Mouse (Mus musculus): Measurements from ENCODE around the gene Mas1. TPM values are rescaled to one million over a fixed set of nuclear protein-coding genes. Genes with fewer than 3 reads are reported as not detected.

The Mas1 gene
- polyA plus RNA-seq, 1 experiment = not detected

DNA sequence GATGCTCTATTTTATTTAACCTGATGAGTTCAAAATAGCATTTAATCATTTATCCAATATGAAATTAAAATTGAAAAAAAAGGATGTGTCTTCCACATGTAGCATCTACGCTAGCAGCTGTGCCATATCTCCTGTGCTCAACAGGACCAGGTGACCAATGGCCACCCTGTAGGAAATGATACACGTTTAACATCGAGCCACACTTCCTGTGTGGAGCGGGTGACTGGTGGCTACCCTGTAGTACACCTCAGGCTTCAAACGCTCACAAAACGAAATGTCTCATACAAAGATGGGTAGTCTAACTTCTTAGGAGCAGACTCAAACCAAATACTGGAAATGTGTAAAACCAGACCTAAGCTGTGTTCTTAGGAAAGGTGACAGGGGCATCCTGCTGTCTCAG lies 24.1 kb downstream of the Mas1 start:
- no peak overlapping the region for H3K27ac ChIP-seq (ENCODE audit: insufficient read depth, low read depth, low read length)
- TF ChIP-seq CTCF (IDR thresholded peaks at IDR 0.05; ENCODE audit: insufficient read depth, low read depth, low read length) = no peak
- no peak for TF ChIP-seq POLR2A (IDR thresholded peaks at IDR 0.05; ENCODE audit: insufficient read depth, low read depth, low read length)
- WGBS = 90% methylated on average over 6 of the region's 6 CpGs
- peaks cover 11% of the 10 kb centered on the region; the same call in 1 of the 2 replicates for H3K4me1 ChIP-seq (ENCODE audit: control insufficient read depth, insufficient read depth, low read length)
- no peak overlapping the region for H3K4me3 ChIP-seq (ENCODE audit: insufficient read depth, low read depth, low read length)

DNA sequence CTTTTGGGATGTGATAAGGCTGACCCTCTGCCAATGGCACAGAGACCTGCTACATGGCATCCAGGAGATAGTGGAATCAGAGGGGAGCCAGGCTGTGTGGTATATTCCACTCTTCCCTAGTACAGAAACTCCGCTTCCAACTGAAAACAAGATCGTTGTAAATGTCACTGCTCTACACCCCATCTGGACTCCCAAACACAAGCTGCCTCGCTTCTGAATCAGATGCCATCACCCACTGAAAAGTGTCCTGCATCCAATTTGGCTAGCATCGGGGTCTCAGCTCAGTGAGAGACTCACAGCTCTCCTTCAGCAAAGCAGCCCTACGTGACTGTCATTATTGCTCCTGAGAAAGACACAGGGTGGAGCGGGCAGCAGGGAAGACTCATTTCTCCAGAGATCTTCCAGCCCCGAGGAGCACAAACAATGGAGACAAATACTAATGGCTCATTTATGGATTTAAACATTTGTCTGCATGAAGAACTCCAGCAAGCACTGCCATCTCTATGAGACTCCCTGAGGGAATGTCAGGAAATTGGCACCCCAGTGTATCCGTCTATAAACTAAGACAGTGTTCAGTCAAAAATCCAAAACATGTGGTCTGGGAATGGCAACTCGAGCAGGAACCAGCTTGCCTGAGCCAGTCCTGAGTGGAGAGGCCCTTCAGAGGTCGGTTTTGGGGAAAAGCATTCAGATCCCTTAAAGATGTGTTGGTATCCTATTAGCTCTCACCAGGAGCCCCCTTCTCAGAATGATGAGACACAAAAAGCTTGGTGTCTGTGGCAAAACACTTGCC lies 28.3 kb downstream of the Mas1 start:
- Histone ChIP-seq H3K27ac (ENCODE audit: insufficient read depth, low read depth, low read length) (no peak overlapping the region), H3K4me1 (ENCODE audit: control insufficient read depth, insufficient read depth, low read length) (0 out of 2 replicates have a peak, but pooled peaks cover 2% of the 10 kb centered on the region), H3K4me3 (ENCODE audit: insufficient read depth, low read depth, low read length) (no peak overlapping the region)
- no peak for TF ChIP-seq CTCF (IDR thresholded peaks at IDR 0.05; ENCODE audit: insufficient read depth, low read depth, low read length)
- no peak for TF ChIP-seq POLR2A (IDR thresholded peaks at IDR 0.05; ENCODE audit: insufficient read depth, low read depth, low read length)
- 55% methylated on average over 10 of the region's 10 CpGs for whole genome bisulfite sequencing

DNA sequence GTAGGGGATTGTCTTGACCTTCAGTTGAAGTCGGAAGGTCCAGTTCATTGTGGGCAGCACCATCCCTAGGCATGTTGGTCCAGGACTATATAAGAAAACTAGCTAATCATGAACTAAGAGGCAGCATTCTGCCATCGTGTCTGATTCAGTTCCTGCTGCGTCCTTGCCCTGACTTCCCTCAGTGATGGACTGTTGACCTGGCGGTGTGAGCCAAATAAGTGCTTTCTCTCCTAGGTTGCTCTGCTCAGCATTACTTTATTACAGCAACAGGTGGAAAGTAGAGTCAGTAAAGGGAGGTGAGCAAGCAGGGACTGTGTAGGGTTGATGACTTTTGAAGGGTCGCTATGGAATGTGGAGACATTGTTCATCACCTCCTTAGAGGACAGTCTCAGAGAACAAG lies 32.2 kb downstream of the Mas1 start:
- Histone ChIP-seq H3K27ac (ENCODE audit: insufficient read depth, low read depth, low read length) (no peak overlapping the region), H3K4me1 (ENCODE audit: control insufficient read depth, insufficient read depth, low read length) (no peaks in the 10 kb centered on the region; the same call in 1 of the 2 replicates), H3K4me3 (ENCODE audit: insufficient read depth, low read depth, low read length) (no peak overlapping the region)
- WGBS = 94% methylated on average over 5 of the region's 5 CpGs
- TF ChIP-seq POLR2A (IDR thresholded peaks at IDR 0.05; ENCODE audit: insufficient read depth, low read depth, low read length) (no peak), CTCF (IDR thresholded peaks at IDR 0.05; ENCODE audit: insufficient read depth, low read depth, low read length) (no peak)

DNA sequence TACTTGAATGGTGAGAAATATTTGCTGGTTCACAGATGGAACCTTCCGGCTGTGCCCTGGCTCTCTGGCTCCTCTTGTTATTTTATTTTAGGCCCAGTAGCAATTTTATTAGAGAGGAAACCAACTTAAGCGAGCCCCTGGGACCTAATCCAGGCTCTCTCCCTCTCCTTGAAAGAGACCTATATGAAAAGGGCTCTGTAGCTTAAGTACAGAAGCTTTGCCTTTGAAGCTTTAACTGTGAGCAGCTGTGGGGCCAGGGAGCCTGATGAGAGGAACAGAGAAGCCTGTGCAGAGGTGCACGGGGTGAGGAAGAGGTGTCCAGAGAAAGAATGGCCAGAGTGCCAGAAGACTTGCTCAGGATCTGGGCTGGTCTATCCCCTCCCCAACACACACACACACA lies 33.1 kb downstream of the Mas1 start:
- Histone ChIP-seq H3K4me1 (ENCODE audit: control insufficient read depth, insufficient read depth, low read length) (no peaks in the 10 kb centered on the region; the same call in 1 of the 2 replicates), H3K4me3 (ENCODE audit: insufficient read depth, low read depth, low read length) (no peak overlapping the region), H3K27ac (ENCODE audit: insufficient read depth, low read depth, low read length) (no peak overlapping the region)
- TF ChIP-seq POLR2A (IDR thresholded peaks at IDR 0.05; ENCODE audit: insufficient read depth, low read depth, low read length) (no peak), CTCF (IDR thresholded peaks at IDR 0.05; ENCODE audit: insufficient read depth, low read depth, low read length) (no peak)
- WGBS = 63% methylated on average over 3 of the region's 3 CpGs

DNA sequence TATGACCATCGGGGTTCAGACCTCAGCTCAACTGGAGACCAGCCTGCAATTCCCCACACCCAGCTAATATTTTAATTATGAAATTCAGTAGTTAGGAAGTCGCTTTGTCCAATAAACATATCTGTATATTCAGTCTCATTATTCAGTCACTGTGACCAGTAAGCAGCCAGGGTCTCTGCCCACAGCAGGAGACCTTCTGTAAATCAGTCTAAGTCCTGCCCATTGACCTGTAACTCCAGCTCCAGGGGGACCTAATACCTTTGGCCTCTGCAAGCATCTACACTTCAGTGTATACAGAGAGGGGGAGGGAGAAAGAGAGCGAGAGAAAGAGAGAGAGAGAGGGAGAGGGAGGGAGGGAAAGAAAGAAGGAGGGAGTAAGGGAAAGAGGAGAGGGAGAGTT lies 33.6 kb downstream of the Mas1 start:
- Histone ChIP-seq H3K4me1 (ENCODE audit: control insufficient read depth, insufficient read depth, low read length) (no peaks in the 10 kb centered on the region; the same call in 1 of the 2 replicates), H3K27ac (ENCODE audit: insufficient read depth, low read depth, low read length) (no peak overlapping the region), H3K4me3 (ENCODE audit: insufficient read depth, low read depth, low read length) (no peak overlapping the region)
- WGBS = 85% methylated on average over 3 of the region's 3 CpGs
- TF ChIP-seq CTCF (IDR thresholded peaks at IDR 0.05; ENCODE audit: insufficient read depth, low read depth, low read length) = no peak
- TF ChIP-seq POLR2A (IDR thresholded peaks at IDR 0.05; ENCODE audit: insufficient read depth, low read depth, low read length) = no peak

DNA sequence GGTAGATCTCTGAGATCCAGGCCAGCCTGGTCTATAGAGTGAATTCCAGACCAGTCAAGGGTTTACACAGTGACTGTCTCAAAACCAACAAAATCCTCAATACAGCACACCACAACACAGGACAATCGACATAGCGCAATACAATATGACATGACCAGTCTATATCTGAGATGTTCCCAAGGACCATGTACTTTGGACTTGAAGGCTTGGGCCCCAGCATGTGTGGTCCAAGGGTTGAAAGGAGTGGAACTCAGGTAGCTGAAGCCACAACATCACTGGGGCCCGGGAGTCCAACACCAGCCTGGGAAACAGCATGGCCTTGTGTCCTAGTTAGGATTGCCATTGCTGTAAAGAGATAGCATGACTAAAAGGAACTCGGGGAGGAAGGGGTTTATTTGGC lies 35.3 kb downstream of the Mas1 start:
- no peak for TF ChIP-seq POLR2A (IDR thresholded peaks at IDR 0.05; ENCODE audit: insufficient read depth, low read depth, low read length)
- no peak for TF ChIP-seq CTCF (IDR thresholded peaks at IDR 0.05; ENCODE audit: insufficient read depth, low read depth, low read length)

DNA sequence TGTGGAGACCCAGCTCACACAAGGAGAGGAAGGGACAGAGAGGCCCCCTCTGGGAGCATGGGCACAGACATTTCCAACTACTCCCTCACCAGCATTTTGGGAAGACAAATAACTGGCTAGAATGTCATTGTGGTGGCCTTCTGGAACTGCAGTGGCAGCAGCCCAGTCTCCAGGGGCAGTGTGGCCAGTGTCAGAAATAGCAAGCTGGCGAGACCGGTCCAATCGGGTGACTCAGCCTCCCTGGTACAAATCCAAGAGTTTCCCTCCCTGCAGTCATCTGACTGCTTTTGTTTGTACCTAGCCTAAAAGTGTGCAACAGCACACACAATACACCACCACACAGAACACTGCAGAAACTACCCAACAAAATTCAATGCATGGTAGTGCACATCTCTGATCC lies 35.7 kb downstream of the Mas1 start:
- no peak overlapping the region for H3K4me3 ChIP-seq (ENCODE audit: insufficient read depth, low read depth, low read length)
- H3K27ac ChIP-seq (ENCODE audit: insufficient read depth, low read depth, low read length) = no peak overlapping the region
- H3K4me1 ChIP-seq (ENCODE audit: control insufficient read depth, insufficient read depth, low read length) = no peaks in the 10 kb centered on the region; the same call in 1 of the 2 replicates
- WGBS = 47% methylated on average over 3 of the region's 3 CpGs
- TF ChIP-seq POLR2A (IDR thresholded peaks at IDR 0.05; ENCODE audit: insufficient read depth, low read depth, low read length) (no peak), CTCF (IDR thresholded peaks at IDR 0.05; ENCODE audit: insufficient read depth, low read depth, low read length) (no peak)

More for the DNA sequence above, 35.3 kb downstream of the Mas1 start:
- H3K27ac ChIP-seq (ENCODE audit: insufficient read depth, low read depth, low read length) = no peak overlapping the region
- H3K4me3 ChIP-seq (ENCODE audit: insufficient read depth, low read depth, low read length) = no peak overlapping the region
- WGBS = 97% methylated on average over 4 of the region's 4 CpGs
- H3K4me1 ChIP-seq (ENCODE audit: control insufficient read depth, insufficient read depth, low read length) = no peaks in the 10 kb centered on the region; the same call in 1 of the 2 replicates

DNA sequence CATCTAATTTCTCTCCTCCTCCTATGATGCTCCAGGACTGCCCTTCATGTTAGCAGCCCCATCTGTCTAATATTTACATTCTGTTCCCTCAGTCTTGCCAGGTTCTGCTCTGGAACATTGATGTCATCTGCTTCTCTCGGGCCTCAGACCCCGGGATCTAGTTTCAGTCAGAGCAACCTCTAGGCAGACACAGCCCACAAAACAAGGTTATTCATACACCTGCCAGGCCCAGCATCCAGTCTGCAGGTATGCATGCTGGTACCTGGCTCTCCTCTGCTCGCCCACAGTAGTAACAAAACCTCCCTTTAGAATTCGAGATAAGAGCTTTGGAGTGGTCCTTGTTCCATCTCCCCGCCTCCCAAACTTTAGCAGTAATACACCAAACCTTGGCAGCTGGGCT lies 37.6 kb downstream of the Mas1 start:
- no peak for TF ChIP-seq CTCF (IDR thresholded peaks at IDR 0.05; ENCODE audit: insufficient read depth, low read depth, low read length)
- no peak for TF ChIP-seq POLR2A (IDR thresholded peaks at IDR 0.05; ENCODE audit: insufficient read depth, low read depth, low read length)
- Histone ChIP-seq H3K4me1 (ENCODE audit: control insufficient read depth, insufficient read depth, low read length) (no peaks in the 10 kb centered on the region; the same call in 1 of the 2 replicates), H3K4me3 (ENCODE audit: insufficient read depth, low read depth, low read length) (no peak overlapping the region), H3K27ac (ENCODE audit: insufficient read depth, low read depth, low read length) (no peak overlapping the region)
- 80% methylated on average over 5 of the region's 5 CpGs for WGBS

DNA sequence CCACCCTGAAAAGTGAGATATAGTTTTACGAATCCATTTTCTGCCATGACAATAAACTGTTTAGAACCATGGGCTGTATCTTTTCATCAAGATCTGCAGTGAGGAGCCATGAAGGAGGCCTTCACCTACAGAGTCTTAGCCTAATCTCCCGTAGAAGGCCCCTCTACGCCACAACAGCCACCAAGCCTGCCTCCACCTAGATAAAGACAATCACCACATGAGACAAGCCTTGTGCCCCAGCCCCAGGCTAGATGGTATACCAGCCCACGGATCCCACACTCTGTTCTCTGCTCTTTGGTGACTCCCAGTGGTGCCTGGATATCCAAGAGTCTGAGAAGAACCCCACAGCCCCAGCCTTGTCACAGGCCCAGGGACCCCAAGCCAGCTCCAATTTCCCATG lies 52.1 kb downstream of the Mas1 start:
- no peak overlapping the region for H3K4me3 ChIP-seq (ENCODE audit: insufficient read depth, low read depth, low read length)
- H3K4me1 ChIP-seq (ENCODE audit: control insufficient read depth, insufficient read depth, low read length) = no peaks in the 10 kb centered on the region
- H3K27ac ChIP-seq (ENCODE audit: insufficient read depth, low read depth, low read length) = no peak overlapping the region
- TF ChIP-seq POLR2A (IDR thresholded peaks at IDR 0.05; ENCODE audit: insufficient read depth, low read depth, low read length) (no peak), CTCF (IDR thresholded peaks at IDR 0.05; ENCODE audit: insufficient read depth, low read depth, low read length) (no peak)
- 94% methylated on average over 4 of the region's 4 CpGs for WGBS
